Mouse (Mus musculus): ENCODE data around the gene Gm8332. TPM values are rescaled to one million over a fixed set of nuclear protein-coding genes. Genes with fewer than 3 reads are reported as not detected.
"Not testable (repeated sequence)": the region's sequence is repeated elsewhere in the genome, so short reads cannot be mapped to it uniquely, and the experiment has no call there.

The Gm8332 gene
- polyA plus RNA-seq, 1 experiment from 2014 or later, result not detected

GRCm38 (mm10) chr12:88219445-88219844 lies 30.5 kb downstream of the Gm8332 start:
- H3K4me1 ChIP-seq (replicated peaks; ENCODE audit: control insufficient read depth, insufficient read depth, low read length), result no peaks in the 10 kb centered on the region
- no peaks in the 10 kb centered on the region for H3K9me3 ChIP-seq (ENCODE audit: control insufficient read depth, low read length)
- WGBS, result 97% methylated on average over 3 of the region's 3 CpGs
- no peaks in the 10 kb centered on the region for H3K36me3 ChIP-seq (ENCODE audit: control insufficient read depth, insufficient read depth, low read length)
- H3K9ac ChIP-seq (ENCODE audit: low read depth, low read length), result no peak overlapping the region
- H3K4me2 ChIP-seq (replicated peaks; ENCODE audit: low read depth, low read length), result no peak overlapping the region
- H3K27ac ChIP-seq (ENCODE audit: low read depth, low read length), result no peak overlapping the region
- no peaks in the 10 kb centered on the region for H3K27me3 ChIP-seq (ENCODE audit: control insufficient read depth, insufficient read depth, low read length)
- DNase-seq (ENCODE audit: low spot score), result no peak
- no peak for ATAC-seq (ENCODE audit: low FRiP score)
- no peak overlapping the region for H3K4me3 ChIP-seq (ENCODE audit: low read depth, low read length)

- H3K27me3 ChIP-seq (ENCODE audit: control insufficient read depth, insufficient read depth, low read length); H3K4me2 ChIP-seq (replicated peaks; ENCODE audit: low read depth, low read length); ATAC-seq (ENCODE audit: low FRiP score); H3K4me1 ChIP-seq (replicated peaks; ENCODE audit: control insufficient read depth, insufficient read depth, low read length); H3K27ac ChIP-seq (ENCODE audit: low read depth, low read length); H3K36me3 ChIP-seq (ENCODE audit: control insufficient read depth, insufficient read depth, low read length); DNase-seq (ENCODE audit: low spot score); H3K9me3 ChIP-seq (ENCODE audit: control insufficient read depth, low read length); H3K4me3 ChIP-seq (ENCODE audit: low read depth, low read length); H3K9ac ChIP-seq (ENCODE audit: low read depth, low read length): not testable (repeated sequence)
Measured at GRCm38 (mm10) chr12:88218059-88218458, 31.8 kb downstream of the Gm8332 start.

- no peak for DNase-seq (ENCODE audit: low spot score)
- no peaks in the 10 kb centered on the region for H3K36me3 ChIP-seq (ENCODE audit: control insufficient read depth, insufficient read depth, low read length)
- 89% methylated on average over 12 of the region's 12 CpGs for WGBS
Measured at GRCm38 (mm10) chr12:88214641-88215040, 35.3 kb downstream of the Gm8332 start.

GRCm38 (mm10) chr12:88211458-88211857 lies 38.4 kb downstream of the Gm8332 start:
- H3K36me3 ChIP-seq (ENCODE audit: control insufficient read depth, insufficient read depth, low read length); H3K27me3 ChIP-seq (ENCODE audit: control insufficient read depth, insufficient read depth, low read length); H3K4me3 ChIP-seq (ENCODE audit: low read depth, low read length); H3K27ac ChIP-seq (ENCODE audit: low read depth, low read length); DNase-seq (ENCODE audit: low spot score); ATAC-seq (ENCODE audit: low FRiP score); H3K4me1 ChIP-seq (replicated peaks; ENCODE audit: control insufficient read depth, insufficient read depth, low read length); H3K4me2 ChIP-seq (replicated peaks; ENCODE audit: low read depth, low read length); H3K9me3 ChIP-seq (ENCODE audit: control insufficient read depth, low read length); H3K9ac ChIP-seq (ENCODE audit: low read depth, low read length): not testable (repeated sequence)
- WGBS, result 91% methylated on average over 9 of the region's 9 CpGs

More at GRCm38 (mm10) chr12:88214641-88215040, 35.3 kb downstream of the Gm8332 start:
- Histone ChIP-seq H3K27ac (ENCODE audit: low read depth, low read length) (no peak overlapping the region), H3K4me2 (replicated peaks; ENCODE audit: low read depth, low read length) (no peak overlapping the region), H3K4me3 (ENCODE audit: low read depth, low read length) (no peak overlapping the region), H3K4me1 (replicated peaks; ENCODE audit: control insufficient read depth, insufficient read depth, low read length) (no peaks in the 10 kb centered on the region), H3K9ac (ENCODE audit: low read depth, low read length) (no peak overlapping the region), H3K9me3 (ENCODE audit: control insufficient read depth, low read length) (no peaks in the 10 kb centered on the region), H3K27me3 (ENCODE audit: control insufficient read depth, insufficient read depth, low read length) (no peaks in the 10 kb centered on the region)
- ATAC-seq (ENCODE audit: low FRiP score), result no peak

GRCm38 (mm10) chr12:88202856-88203255 lies 47.0 kb downstream of the Gm8332 start:
- Histone ChIP-seq H3K4me2 (replicated peaks; ENCODE audit: low read depth, low read length) (no peak overlapping the region), H3K36me3 (ENCODE audit: control insufficient read depth, insufficient read depth, low read length) (no peaks in the 10 kb centered on the region), H3K4me3 (ENCODE audit: low read depth, low read length) (no peak overlapping the region), H3K4me1 (replicated peaks; ENCODE audit: control insufficient read depth, insufficient read depth, low read length) (no peaks in the 10 kb centered on the region), H3K27ac (ENCODE audit: low read depth, low read length) (no peak overlapping the region), H3K27me3 (ENCODE audit: control insufficient read depth, insufficient read depth, low read length) (no peaks in the 10 kb centered on the region), H3K9me3 (ENCODE audit: control insufficient read depth, low read length) (no peaks in the 10 kb centered on the region), H3K9ac (ENCODE audit: low read depth, low read length) (no peak overlapping the region)
- 98% methylated on average over 2 of the region's 2 CpGs for WGBS
- ATAC-seq (ENCODE audit: low FRiP score), result no peak
- no peak for DNase-seq (ENCODE audit: low spot score)

Other genes starting within 250 kb of the Gm8332 start
- not detected in 2 replicates for gene Gm2075, start 238.3 kb downstream of the Gm8332 start, polyA plus RNA-seq (2014; fragmentation: Nextera tagmentation; extraction: Ambion mirVana)
- not detected in 2 replicates for gene Gm6803, start 231.3 kb downstream of the Gm8332 start, polyA plus RNA-seq (2014; fragmentation: Nextera tagmentation; extraction: Ambion mirVana)
- not detected in 2 replicates for gene Gm2056, start 223.1 kb downstream of the Gm8332 start, polyA plus RNA-seq (2014; fragmentation: Nextera tagmentation; extraction: Ambion mirVana)
- gene Gm16368, start 166.4 kb downstream of the Gm8332 start, polyA plus RNA-seq (2014; fragmentation: Nextera tagmentation; extraction: Ambion mirVana), result not detected in 2 replicates
- gene Gm10436, start 68.0 kb downstream of the Gm8332 start, polyA plus RNA-seq (2014; fragmentation: Nextera tagmentation; extraction: Ambion mirVana), result not detected in 2 replicates
- not detected in 2 replicates for gene Gm5662, start 24.4 kb upstream of the Gm8332 start, polyA plus RNA-seq (2014; fragmentation: Nextera tagmentation; extraction: Ambion mirVana)
- not detected in 2 replicates for gene Gm5039, start 73.9 kb upstream of the Gm8332 start, polyA plus RNA-seq (2014; fragmentation: Nextera tagmentation; extraction: Ambion mirVana)
- gene Adck1, start 110.5 kb upstream of the Gm8332 start, polyA plus RNA-seq (2014; fragmentation: Nextera tagmentation; extraction: Ambion mirVana), result 11.1 and 11.2 TPM in 2 replicates

Measured in hindbrain, embryonic 11.5 days (tissue).